18 mouse cellular contexts compared by ENCODE assay signal in genomic region chr4:59324317-59324716, GRCm38 (mm10).
DNase-seq lines count a peak whose midpoint lies in the region; ATAC-seq and TF ChIP-seq lines count a peak whose summit lies in the region.
"Had no signal": no experiment of that assay in that cellular context is flagged by ENCODE, and none has a peak within 500 bp of the region (broad histone marks: within the 10 kb centered on the region; RNA-seq: fewer than 3 reads in every experiment).

No protein-coding gene starts in this region.

- WGBS in liver, embryonic 12.5 days (ENCODE audit: insufficient replicate concordance): 37% methylated on average over 5 of the region's 5 CpGs

- H3K36me3 ChIP-seq in MEL (ENCODE audit: control insufficient read depth in 1 of 2, insufficient read depth in 2 of 2, low read length in 2 of 2): peaks cover 4 to 36% of the 10 kb centered on the region in 2 experiments; a peak in 3 of 4 replicates
- peaks cover 51% of the 10 kb centered on the region for H3K36me3 ChIP-seq in liver, embryonic 12.5 days
- H3K36me3 ChIP-seq: limb, embryonic 13.5 days; midbrain, embryonic 13.5 days; neural tube, embryonic 13.5 days had no signal

- no peaks in the 10 kb centered on the region for H3K9me3 ChIP-seq in MEL (replicated peaks; ENCODE audit: insufficient read depth, low read length)
- H3K9me3 ChIP-seq in liver, embryonic 12.5 days (replicated peaks): no peaks in the 10 kb centered on the region
- H3K9me3 ChIP-seq: limb, embryonic 13.5 days; midbrain, embryonic 13.5 days; neural tube, embryonic 13.5 days had no signal

- TF ChIP-seq RAD21 in MEL (IDR thresholded peaks at IDR 0.05; ENCODE audit: low read depth, low read length): no peak

- H3K27ac ChIP-seq in MEL (ENCODE audit: control insufficient read depth, low read depth, low read length): peak overlapping the region; percentile 78
- H3K27ac ChIP-seq in embryonic fibroblast, embryonic 13.5 days (ENCODE audit: insufficient read depth, low read length): peak overlapping the region; percentile 67
- peak overlapping the region; percentile 69 for H3K27ac ChIP-seq in liver, embryonic 12.5 days
- H3K27ac ChIP-seq in layer of hippocampus, adult 2 months: no peak overlapping the region
- H3K27ac ChIP-seq: hindbrain, embryonic 14.5 days; limb, embryonic 13.5 days; midbrain, embryonic 13.5 days; neural tube, embryonic 13.5 days had no signal

- no peak for TF ChIP-seq POLR2A in MEL (IDR thresholded peaks at IDR 0.05; ENCODE audit: control insufficient read depth in 1 of 2, insufficient read depth in 1 of 2, low read depth in 1 of 2, low read length in 2 of 2, poor library complexity in 1 of 2)
- TF ChIP-seq POLR2A in embryonic fibroblast, embryonic 13.5 days (IDR thresholded peaks at IDR 0.05; ENCODE audit: low read depth, low read length): no peak

- H3K4me3 ChIP-seq in MEL (ENCODE audit: control insufficient read depth in 1 of 2, insufficient read depth in 1 of 2, low read depth in 2 of 2, low read length in 2 of 2): no peak overlapping the region
- H3K4me3 ChIP-seq in embryonic fibroblast, embryonic 13.5 days (ENCODE audit: insufficient read depth, low read length): no peak overlapping the region
- no peak overlapping the region for H3K4me3 ChIP-seq in liver, embryonic 12.5 days
- no peak overlapping the region for H3K4me3 ChIP-seq in layer of hippocampus, adult 2 months
- H3K4me3 ChIP-seq: limb, embryonic 13.5 days; midbrain, embryonic 13.5 days; neural tube, embryonic 13.5 days had no signal

- DNase-seq in MEL (ENCODE audit: low read depth, low spot score): peak; percentile 81
- no peak for DNase-seq in layer of hippocampus, adult 2 months (ENCODE audit: low spot score in 2 of 2)
- DNase-seq in adrenal gland, postnatal 36 days: no peak
- DNase-seq in cerebellum, adult 9-10 months: no peak
- DNase-seq: adrenal gland, postnatal 25 days; cerebellum, adult 2 months; heart, postnatal 14 days; kidney, adult 8-10 months; kidney, postnatal 4 days had no signal

- peak overlapping the region; percentile 12; the same call in 1 of the 2 replicates for H3K4me2 ChIP-seq in liver, embryonic 12.5 days
- H3K4me2 ChIP-seq: heart, embryonic 11.5 days; hindbrain, embryonic 14.5 days; limb, embryonic 13.5 days; midbrain, embryonic 13.5 days; neural tube, embryonic 13.5 days had no signal

- peak; percentile 78 for ATAC-seq in liver, embryonic 12.5 days
- peak; percentile 87 for ATAC-seq in megakaryocyte-erythroid progenitor cell, adult 5-6 weeks (replicated peaks; ENCODE audit: low FRiP score, low TSS enrichment, poor library complexity, severe bottlenecking)
- ATAC-seq: forebrain, embryonic 16.5 days; midbrain, embryonic 13.5 days had no signal

- TF ChIP-seq CTCF in MEL (IDR thresholded peaks at IDR 0.05 in 2 of 3, conservative IDR thresholded peaks at IDR 0.05 in 1 of 3; ENCODE audit: control insufficient read depth in 1 of 3, insufficient read depth in 1 of 3, low read depth in 2 of 3, low read length in 3 of 3, poor library complexity in 1 of 3, severe bottlenecking in 1 of 3): no peak
- TF ChIP-seq CTCF in embryonic fibroblast, embryonic 13.5 days (IDR thresholded peaks at IDR 0.05; ENCODE audit: borderline replicate concordance, insufficient read depth, low read length): no peak
- no peak for TF ChIP-seq CTCF in layer of hippocampus, adult 2 months (conservative IDR thresholded peaks at IDR 0.05)

- no peaks in the 10 kb centered on the region for H3K79me2 ChIP-seq in MEL (ENCODE audit: control insufficient read depth, insufficient read depth, low read length, poor library complexity)

- H3K9ac ChIP-seq in MEL (ENCODE audit: control insufficient read depth, low read depth, low read length, poor library complexity, severe bottlenecking): no peak overlapping the region
- H3K9ac ChIP-seq in liver, embryonic 12.5 days: no peak overlapping the region
- H3K9ac ChIP-seq: hindbrain, embryonic 14.5 days; limb, embryonic 13.5 days; midbrain, embryonic 13.5 days; neural tube, embryonic 13.5 days had no signal

- peak; percentile 61 to 82 for TF ChIP-seq EP300 in MEL (IDR thresholded peaks at IDR 0.05; ENCODE audit: low read depth in 1 of 2, low read length in 2 of 2)

- H3K4me1 ChIP-seq in MEL (ENCODE audit: control insufficient read depth in 1 of 2, insufficient read depth in 2 of 2, low read length in 2 of 2): peaks cover 14 to 37% of the 10 kb centered on the region in 2 experiments
- peaks cover 31% of the 10 kb centered on the region for H3K4me1 ChIP-seq in embryonic fibroblast, embryonic 13.5 days (ENCODE audit: control insufficient read depth, insufficient read depth, low read length)
- peaks cover 37% of the 10 kb centered on the region for H3K4me1 ChIP-seq in liver, embryonic 12.5 days

- H3K27me3 ChIP-seq in MEL (ENCODE audit: control insufficient read depth in 1 of 2, insufficient read depth in 2 of 2, low read length in 2 of 2): no peaks in the 10 kb centered on the region
- H3K27me3 ChIP-seq in liver, embryonic 12.5 days (replicated peaks): no peaks in the 10 kb centered on the region
- H3K27me3 ChIP-seq: limb, embryonic 13.5 days; midbrain, embryonic 13.5 days; neural tube, embryonic 13.5 days had no signal

TF ChIP-seq in MEL, 35 proteins besides CTCF, POLR2A, EP300 and RAD21:
- peak; percentile 41; the same call in 1 of the 2 replicates for TF ChIP-seq MYB (IDR thresholded peaks at IDR 0.05; ENCODE audit: low read depth, low read length)
- no peak for TF ChIP-seq NELFE (IDR thresholded peaks at IDR 0.05; ENCODE audit: low read depth, low read length)
- TF ChIP-seq ETS1 (IDR thresholded peaks at IDR 0.05; ENCODE audit: low read depth, low read length): no peak
- no peak for TF ChIP-seq MAX (IDR thresholded peaks at IDR 0.05; ENCODE audit: low read length)
- TF ChIP-seq MAZ (IDR thresholded peaks at IDR 0.05; ENCODE audit: low read depth, low read length): no peak
- no peak for TF ChIP-seq HCFC1 (IDR thresholded peaks at IDR 0.05; ENCODE audit: low read depth, low read length)
- peak; percentile 82 for TF ChIP-seq GATA1 (IDR thresholded peaks at IDR 0.05; ENCODE audit: low read depth, low read length)
- TF ChIP-seq JUND (IDR thresholded peaks at IDR 0.05; ENCODE audit: low read depth, low read length): no peak
- no peak for TF ChIP-seq KAT2A (conservative IDR thresholded peaks at IDR 0.05; ENCODE audit: low read depth, low read length)
- TF ChIP-seq MYC (IDR thresholded peaks at IDR 0.05; ENCODE audit: low read depth, low read length): no peak
- TF ChIP-seq UBTF (IDR thresholded peaks at IDR 0.05; ENCODE audit: borderline replicate concordance, insufficient read depth, low read depth, low read length): no peak
- TF ChIP-seq GABPA (IDR thresholded peaks at IDR 0.05; ENCODE audit: low read depth, low read length): no peak
- TF ChIP-seq RCOR1 (IDR thresholded peaks at IDR 0.05; ENCODE audit: low read depth, low read length): no peak
- no peak for TF ChIP-seq CHD2 (IDR thresholded peaks at IDR 0.05; ENCODE audit: low read length)
- no peak for TF ChIP-seq ZKSCAN1 (IDR thresholded peaks at IDR 0.05; ENCODE audit: low read depth, low read length)
- TF ChIP-seq TAL1 (IDR thresholded peaks at IDR 0.05; ENCODE audit: low read length): peak; percentile 55
- TF ChIP-seq POLR2AphosphoS2 (IDR thresholded peaks at IDR 0.05; ENCODE audit: low read length): no peak
- peak; percentile 35 for TF ChIP-seq TCF12 (IDR thresholded peaks at IDR 0.05; ENCODE audit: low read depth, low read length)
- no peak for TF ChIP-seq MAFK (IDR thresholded peaks at IDR 0.05; ENCODE audit: borderline replicate concordance, low read depth, low read length)
- TF ChIP-seq SIN3A (IDR thresholded peaks at IDR 0.05; ENCODE audit: low read length): no peak
